Mouse (Mus musculus) T-cell, adult 2 months (primary cell): ENCODE data around the gene Anapc13.

Source experiments
- DNase-seq: peaks from one replicate; pipeline ENCODE4 v3.0.0; 2022; ENCODE audit warnings: low spot score

The Anapc13 gene

GRCm38 (mm10) chr9:102625983-102626838 lies at the start of gene Anapc13, which contains the start of gene Cep63:
Gene Anapc13, plus strand, starts transcription at chr9:102626296.
Gene Cep63, minus strand, starts transcription at chr9:102626534.
- DNase-seq, result peak; percentile 95

DNA sequence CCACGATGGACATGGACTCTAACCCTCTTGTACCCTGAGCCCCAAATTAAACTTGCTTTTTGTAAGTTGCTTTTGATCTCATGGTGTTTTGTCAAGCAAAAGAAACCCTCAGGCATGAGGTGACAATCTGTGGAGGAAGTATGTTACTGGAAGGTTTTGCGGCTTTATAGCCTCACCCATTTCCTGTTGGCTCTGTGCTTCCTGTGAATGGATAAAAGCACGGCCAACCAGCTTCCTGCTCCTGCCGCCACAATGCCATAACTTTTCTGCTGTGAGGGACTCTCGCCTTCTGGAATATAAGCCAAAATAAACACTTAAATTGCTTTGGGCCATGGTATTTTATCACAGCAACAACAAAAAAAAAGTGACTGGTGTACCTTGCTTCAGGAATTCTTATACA lies 48.6 kb upstream of the Anapc13 start:
- DNase-seq, result peak; percentile 34

DNA sequence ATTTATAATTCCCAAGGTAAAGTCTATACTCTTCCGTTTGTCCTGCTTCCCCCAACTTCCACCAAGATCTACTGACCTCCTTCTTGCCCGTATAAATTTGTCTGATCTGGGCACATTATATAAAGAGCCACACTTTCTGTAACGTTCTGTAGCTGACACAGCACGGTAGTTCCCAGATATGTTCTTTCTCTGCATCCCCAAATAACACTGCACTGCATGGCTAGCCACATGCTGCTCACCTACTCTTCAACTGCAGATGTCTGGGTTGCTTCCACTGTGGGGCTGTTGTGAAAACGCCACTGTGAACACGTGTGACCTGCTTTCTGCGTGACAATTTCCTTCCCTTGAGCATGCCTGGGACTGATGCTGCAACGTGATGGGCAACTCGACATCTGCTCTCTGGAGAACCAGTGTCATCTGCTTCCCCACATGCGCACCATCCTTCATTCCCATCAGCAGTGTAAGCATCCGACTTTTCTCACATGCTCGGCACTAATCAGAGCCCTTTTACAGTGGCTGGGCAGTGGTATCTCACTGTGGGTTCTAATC lies 44.1 kb upstream of the Anapc13 start:
- DNase-seq, result no peak

- DNase-seq, result no peak
Measured at GRCm38 (mm10) chr9:102587347-102587746, 38.7 kb upstream of the Anapc13 start.

- no peak for DNase-seq
Measured at GRCm38 (mm10) chr9:102594667-102595393, 31.3 kb upstream of the Anapc13 start.

DNA sequence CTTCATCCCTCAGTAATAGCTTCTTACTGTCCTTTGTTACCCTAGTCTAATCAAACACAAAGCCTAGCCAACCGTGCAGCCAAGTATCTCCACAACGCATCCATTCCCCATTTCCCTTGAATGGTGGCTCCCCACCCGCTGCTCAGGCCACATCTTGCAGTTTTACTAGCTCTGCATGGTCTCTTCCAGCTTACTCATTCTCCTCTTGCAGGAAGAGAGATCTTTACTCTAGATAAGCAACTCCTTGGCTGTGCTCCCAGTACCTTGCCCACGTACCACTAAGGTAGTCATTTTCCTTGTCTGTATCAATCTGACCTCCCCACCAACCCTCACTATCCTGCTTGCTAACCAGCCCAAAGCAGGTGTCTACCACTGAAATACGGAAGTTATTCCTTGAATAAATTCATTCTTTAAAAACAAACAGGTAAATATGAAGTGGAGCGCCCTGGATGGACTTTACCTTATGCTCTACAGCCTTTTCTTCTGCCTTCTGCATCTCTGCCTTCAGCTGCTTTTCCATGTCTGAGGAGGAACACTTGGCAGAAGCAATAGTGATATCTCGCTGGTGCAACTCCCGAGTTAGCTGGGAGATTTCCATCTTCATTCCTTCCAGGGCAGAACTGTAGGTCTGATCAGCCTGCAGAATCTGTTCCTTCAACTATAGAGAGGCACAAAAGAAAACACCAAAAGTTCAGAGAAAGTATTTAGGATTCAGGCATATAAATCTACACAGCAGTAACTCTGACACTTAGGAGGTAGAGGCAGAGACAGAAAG lies 30.2 kb upstream of the Anapc13 start:
- no peak for DNase-seq

DNA sequence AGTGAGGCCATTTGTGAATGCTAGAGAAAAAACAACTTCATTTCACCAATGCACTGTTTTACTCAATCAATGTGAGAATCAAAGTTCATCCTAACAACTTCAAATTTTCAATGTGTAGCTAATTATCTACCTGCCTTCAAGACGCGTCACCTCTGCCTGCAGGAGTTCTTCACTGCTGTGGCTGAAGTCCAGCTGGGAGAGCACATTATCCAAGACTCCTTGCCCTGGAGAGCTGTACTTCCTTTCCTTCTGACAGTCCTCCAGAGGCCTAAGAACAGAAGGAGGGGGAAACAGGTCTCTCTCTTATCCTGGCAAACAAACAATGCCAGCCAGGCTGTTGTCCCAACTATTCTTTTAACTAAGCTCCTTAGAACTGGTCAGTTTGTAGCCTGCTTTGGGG lies 24.9 kb upstream of the Anapc13 start:
- no peak for DNase-seq

DNA sequence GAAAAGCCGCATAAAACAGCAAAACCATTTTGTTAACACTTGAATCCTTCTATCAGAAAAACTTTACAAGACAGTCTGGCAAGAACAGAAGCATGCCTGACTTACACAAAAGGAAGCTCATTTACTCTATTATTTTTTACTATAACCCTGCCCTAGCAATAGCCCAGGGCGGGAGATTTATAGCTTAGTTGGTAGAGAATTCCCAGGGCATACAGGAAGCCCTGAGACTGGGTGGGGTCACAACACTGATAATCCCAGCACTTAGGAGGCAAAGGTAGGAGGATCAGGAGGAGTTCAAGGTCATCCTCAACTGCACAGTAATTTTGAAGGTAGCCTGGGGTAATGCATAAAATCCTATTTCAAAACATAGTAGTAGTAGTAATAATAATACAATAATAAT lies 24.4 kb upstream of the Anapc13 start:
- DNase-seq, result no peak

- no peak for DNase-seq
Measured at GRCm38 (mm10) chr9:102605162-102605561, 20.9 kb upstream of the Anapc13 start.

GRCm38 (mm10) chr9:102607471-102607870 lies 18.6 kb upstream of the Anapc13 start:
- DNase-seq, result no peak

GRCm38 (mm10) chr9:102609221-102609620 lies 16.9 kb upstream of the Anapc13 start:
- DNase-seq, result no peak

GRCm38 (mm10) chr9:102615071-102615470 lies 11.0 kb upstream of the Anapc13 start:
- no peak for DNase-seq

GRCm38 (mm10) chr9:102616267-102616666 lies 9.8 kb upstream of the Anapc13 start:
- no peak for DNase-seq

DNA sequence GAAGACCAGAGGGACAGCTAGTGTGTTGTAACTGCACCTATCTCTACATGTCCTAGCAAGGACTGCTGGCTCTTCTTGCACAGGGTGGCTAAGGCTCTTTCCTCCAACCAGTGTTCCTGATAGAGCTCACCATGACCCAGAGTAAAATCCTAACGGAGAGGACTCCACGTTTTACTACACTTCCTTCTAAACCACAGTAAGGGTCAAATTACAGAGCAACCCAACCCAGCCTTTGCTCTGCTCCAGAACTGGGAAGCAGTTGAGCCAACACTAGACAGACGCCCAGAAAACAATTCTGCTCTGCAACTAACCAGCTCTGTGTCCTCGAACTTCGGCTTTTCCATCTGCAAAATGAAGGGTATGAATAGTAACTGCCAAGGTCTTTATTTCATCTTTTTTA lies 4.7 kb upstream of the Anapc13 start:
- DNase-seq, result no peak

DNA sequence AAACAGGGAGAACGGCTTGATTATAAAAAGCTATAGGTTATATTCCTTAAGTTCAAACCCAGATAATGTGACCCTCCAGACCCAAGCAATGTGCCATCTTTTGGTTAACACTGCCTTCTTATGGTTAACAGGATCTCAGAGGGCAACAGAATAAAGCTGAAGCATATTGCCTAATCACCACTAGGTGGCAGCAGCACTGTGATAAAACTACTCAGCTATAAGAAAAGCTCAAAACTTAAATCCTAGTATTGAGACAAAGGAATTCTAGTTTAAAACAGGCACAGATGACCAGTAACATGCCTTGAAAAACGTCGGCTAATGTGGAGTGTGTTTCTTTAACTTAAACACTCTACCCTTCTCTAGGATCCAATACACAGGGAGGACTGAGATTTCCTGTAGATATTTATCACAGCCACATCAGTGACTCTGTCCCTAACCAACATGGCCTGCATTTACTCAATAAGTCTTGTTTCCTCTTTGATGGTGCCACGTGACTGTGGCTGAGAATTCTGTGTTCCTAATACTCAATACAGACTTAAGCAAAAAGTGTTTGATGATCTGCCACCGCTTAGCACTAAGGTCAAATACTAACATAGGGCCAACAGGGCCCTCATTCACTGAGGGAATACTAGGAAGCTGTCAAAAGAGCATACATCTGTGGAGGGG lies 3.8 kb upstream of the Anapc13 start:
- DNase-seq, result peak; percentile 49

- no peak for DNase-seq
Measured at GRCm38 (mm10) chr9:102622876-102623275, 3.2 kb upstream of the Anapc13 start.

- DNase-seq, result no peak
Measured at GRCm38 (mm10) chr9:102623581-102623980, 2.5 kb upstream of the Anapc13 start.

GRCm38 (mm10) chr9:102625401-102625982 lies 604 bp upstream of the Anapc13 start:
- peak; percentile 57 for DNase-seq

- DNase-seq, result no peak
Measured at GRCm38 (mm10) chr9:102626839-102627225, 736 bp downstream of the Anapc13 start.

- no peak for DNase-seq
Measured at GRCm38 (mm10) chr9:102627442-102627841, 1.3 kb downstream of the Anapc13 start.

DNA sequence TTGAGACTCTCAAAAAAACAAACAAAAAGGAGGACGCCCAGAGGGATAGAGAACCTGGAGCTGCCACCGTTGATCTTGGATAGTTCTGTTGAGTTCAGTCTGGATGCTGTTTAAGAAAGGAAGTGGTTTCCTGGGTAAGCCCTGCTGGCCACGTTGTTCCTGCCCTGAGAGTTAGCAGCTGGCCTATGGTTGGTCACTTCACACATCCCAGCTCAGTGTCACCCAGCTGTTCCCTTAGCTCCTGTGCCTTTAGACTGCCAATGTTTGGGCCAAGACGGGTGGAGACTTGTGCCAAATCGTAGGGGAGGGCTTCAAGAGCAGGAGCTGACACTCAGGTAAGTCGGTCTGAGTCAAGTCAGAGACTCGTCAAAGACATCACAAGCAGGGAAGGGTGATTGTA lies 3.0 kb downstream of the Anapc13 start:
- no peak for DNase-seq
